Mouse (Mus musculus): Measurements from ENCODE around the gene Rgs6. TPM values are rescaled to one million over a fixed set of nuclear protein-coding genes. Genes with fewer than 3 reads are reported as not detected.

Gene Rgs6
- polyA plus RNA-seq, 1 experiment from 2014 or later = 7.4 TPM

DNA sequence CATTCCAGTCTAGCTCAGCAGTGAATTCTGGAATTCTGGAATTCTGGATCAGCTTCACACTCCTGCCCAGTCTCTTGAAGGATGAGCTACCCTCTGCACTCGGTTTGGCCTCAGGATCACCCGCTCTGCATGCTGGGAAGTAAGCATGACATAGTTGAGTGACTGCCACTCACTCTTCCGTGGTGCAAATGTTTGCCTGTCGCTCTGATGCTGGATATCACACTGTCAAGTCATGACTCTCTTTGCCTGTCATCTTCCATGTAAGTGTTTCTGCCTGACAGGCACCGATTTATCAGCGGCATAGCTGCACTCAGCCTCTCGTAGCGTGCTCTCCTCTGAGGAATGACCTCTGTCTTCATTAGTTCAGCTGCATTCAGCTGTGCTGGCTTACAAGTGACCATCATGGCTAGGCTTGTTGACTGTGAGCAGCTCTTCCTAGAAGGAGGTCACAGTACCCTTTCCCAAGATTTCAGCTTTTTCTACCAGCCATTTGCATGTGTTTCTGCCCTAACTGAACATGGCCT lies 135.0 kb downstream of the Rgs6 start:
- Histone ChIP-seq H3K9me3 (ENCODE audit: control insufficient read depth, low read length) (no peaks in the 10 kb centered on the region), H3K36me3 (ENCODE audit: control insufficient read depth, insufficient read depth, low read length) (no peaks in the 10 kb centered on the region), H3K9ac (replicated peaks; ENCODE audit: low read depth, low read length) (no peak overlapping the region), H3K27me3 (ENCODE audit: control insufficient read depth, insufficient read depth, low read length) (no peaks in the 10 kb centered on the region), H3K4me3 (ENCODE audit: low read depth, low read length) (no peak overlapping the region), H3K4me2 (ENCODE audit: low read depth, low read length) (no peak overlapping the region), H3K4me1 (ENCODE audit: control insufficient read depth, insufficient read depth, low read length) (no peaks in the 10 kb centered on the region), H3K27ac (ENCODE audit: low read depth, low read length) (no peak overlapping the region)
- 93% methylated on average over 8 of the region's 8 CpGs for WGBS
- ATAC-seq (ENCODE audit: low read depth) = no peak

GRCm38 (mm10) chr12:82726255-82726654 lies 138.2 kb downstream of the Rgs6 start:
- H3K27ac ChIP-seq (ENCODE audit: low read depth, low read length) = no peak overlapping the region
- no peak overlapping the region for H3K4me3 ChIP-seq (ENCODE audit: low read depth, low read length)
- 85% methylated on average over 4 of the region's 4 CpGs for WGBS
- H3K36me3 ChIP-seq (ENCODE audit: control insufficient read depth, insufficient read depth, low read length) = no peaks in the 10 kb centered on the region
- H3K27me3 ChIP-seq (ENCODE audit: control insufficient read depth, insufficient read depth, low read length) = no peaks in the 10 kb centered on the region
- no peak overlapping the region for H3K9ac ChIP-seq (replicated peaks; ENCODE audit: low read depth, low read length)
- no peak for ATAC-seq (ENCODE audit: low read depth)
- H3K4me1 ChIP-seq (ENCODE audit: control insufficient read depth, insufficient read depth, low read length) = no peaks in the 10 kb centered on the region
- H3K9me3 ChIP-seq (ENCODE audit: control insufficient read depth, low read length) = no peaks in the 10 kb centered on the region
- no peak overlapping the region for H3K4me2 ChIP-seq (ENCODE audit: low read depth, low read length)

- Histone ChIP-seq H3K9me3 (ENCODE audit: control insufficient read depth, low read length) (no peaks in the 10 kb centered on the region), H3K36me3 (ENCODE audit: control insufficient read depth, insufficient read depth, low read length) (no peaks in the 10 kb centered on the region), H3K27ac (ENCODE audit: low read depth, low read length) (no peak overlapping the region), H3K4me1 (ENCODE audit: control insufficient read depth, insufficient read depth, low read length) (no peaks in the 10 kb centered on the region), H3K9ac (replicated peaks; ENCODE audit: low read depth, low read length) (no peak overlapping the region), H3K4me2 (ENCODE audit: low read depth, low read length) (no peak overlapping the region), H3K27me3 (ENCODE audit: control insufficient read depth, insufficient read depth, low read length) (no peaks in the 10 kb centered on the region), H3K4me3 (ENCODE audit: low read depth, low read length) (no peak overlapping the region)
- ATAC-seq (ENCODE audit: low read depth) = no peak
- WGBS = 81% methylated on average over 7 of the region's 7 CpGs
These were observed 143.5 kb downstream of the Rgs6 start for GRCm38 (mm10) chr12:82731587-82731986.

- Histone ChIP-seq H3K27ac (ENCODE audit: low read depth, low read length) (no peak overlapping the region), H3K4me3 (ENCODE audit: low read depth, low read length) (no peak overlapping the region), H3K36me3 (ENCODE audit: control insufficient read depth, insufficient read depth, low read length) (no peaks in the 10 kb centered on the region), H3K27me3 (ENCODE audit: control insufficient read depth, insufficient read depth, low read length) (no peaks in the 10 kb centered on the region), H3K9ac (replicated peaks; ENCODE audit: low read depth, low read length) (no peak overlapping the region), H3K4me2 (ENCODE audit: low read depth, low read length) (no peak overlapping the region), H3K4me1 (ENCODE audit: control insufficient read depth, insufficient read depth, low read length) (no peaks in the 10 kb centered on the region), H3K9me3 (ENCODE audit: control insufficient read depth, low read length) (no peaks in the 10 kb centered on the region)
- 94% methylated on average over 3 of the region's 3 CpGs for WGBS
- ATAC-seq (ENCODE audit: low read depth) = no peak
These were observed 154.9 kb downstream of the Rgs6 start for GRCm38 (mm10) chr12:82742955-82743354.

GRCm38 (mm10) chr12:82744026-82744425 lies 155.9 kb downstream of the Rgs6 start:
- Histone ChIP-seq H3K4me2 (ENCODE audit: low read depth, low read length) (no peak overlapping the region), H3K9ac (replicated peaks; ENCODE audit: low read depth, low read length) (no peak overlapping the region), H3K36me3 (ENCODE audit: control insufficient read depth, insufficient read depth, low read length) (no peaks in the 10 kb centered on the region), H3K9me3 (ENCODE audit: control insufficient read depth, low read length) (no peaks in the 10 kb centered on the region), H3K27me3 (ENCODE audit: control insufficient read depth, insufficient read depth, low read length) (no peaks in the 10 kb centered on the region), H3K27ac (ENCODE audit: low read depth, low read length) (no peak overlapping the region), H3K4me3 (ENCODE audit: low read depth, low read length) (no peak overlapping the region), H3K4me1 (ENCODE audit: control insufficient read depth, insufficient read depth, low read length) (no peaks in the 10 kb centered on the region)
- no peak for ATAC-seq (ENCODE audit: low read depth)
- WGBS = 53% methylated on average over 3 of the region's 3 CpGs

DNA sequence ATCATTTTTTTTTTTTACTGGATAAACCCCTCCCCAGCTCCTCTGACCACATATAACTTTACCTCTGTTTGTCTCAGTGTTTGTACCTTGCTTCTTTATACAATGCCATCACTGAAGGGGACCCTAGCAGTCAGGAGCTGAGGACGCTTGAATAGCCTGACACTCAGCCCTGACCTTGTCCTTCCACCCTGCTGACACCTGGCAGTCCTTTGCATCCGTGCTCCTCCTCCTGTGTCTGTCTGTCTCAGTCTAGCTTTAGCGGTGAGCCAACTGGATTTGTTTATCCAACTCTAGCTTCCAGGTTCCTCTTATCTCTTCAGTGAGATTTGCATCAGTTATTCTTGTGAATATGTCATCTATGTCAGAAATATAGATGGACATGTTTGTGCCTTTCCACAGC lies 156.7 kb downstream of the Rgs6 start:
- no peaks in the 10 kb centered on the region for H3K27me3 ChIP-seq (ENCODE audit: control insufficient read depth, insufficient read depth, low read length)
- no peaks in the 10 kb centered on the region for H3K9me3 ChIP-seq (ENCODE audit: control insufficient read depth, low read length)
- H3K27ac ChIP-seq (ENCODE audit: low read depth, low read length) = no peak overlapping the region
- no peaks in the 10 kb centered on the region for H3K4me1 ChIP-seq (ENCODE audit: control insufficient read depth, insufficient read depth, low read length)
- WGBS = 60% methylated on average over 3 of the region's 3 CpGs
- no peak overlapping the region for H3K9ac ChIP-seq (replicated peaks; ENCODE audit: low read depth, low read length)
- no peaks in the 10 kb centered on the region for H3K36me3 ChIP-seq (ENCODE audit: control insufficient read depth, insufficient read depth, low read length)
- no peak overlapping the region for H3K4me2 ChIP-seq (ENCODE audit: low read depth, low read length)
- no peak for ATAC-seq (ENCODE audit: low read depth)
- no peak overlapping the region for H3K4me3 ChIP-seq (ENCODE audit: low read depth, low read length)

- Histone ChIP-seq H3K9me3 (ENCODE audit: control insufficient read depth, low read length) (no peaks in the 10 kb centered on the region), H3K27ac (ENCODE audit: low read depth, low read length) (no peak overlapping the region), H3K9ac (replicated peaks; ENCODE audit: low read depth, low read length) (no peak overlapping the region), H3K4me2 (ENCODE audit: low read depth, low read length) (no peak overlapping the region), H3K4me1 (ENCODE audit: control insufficient read depth, insufficient read depth, low read length) (0 out of 2 replicates have a peak, but pooled peaks cover 2% of the 10 kb centered on the region), H3K36me3 (ENCODE audit: control insufficient read depth, insufficient read depth, low read length) (no peaks in the 10 kb centered on the region), H3K4me3 (ENCODE audit: low read depth, low read length) (no peak overlapping the region), H3K27me3 (ENCODE audit: control insufficient read depth, insufficient read depth, low read length) (no peaks in the 10 kb centered on the region)
- no peak for ATAC-seq (ENCODE audit: low read depth)
- 91% methylated on average over 4 of the region's 4 CpGs for WGBS
These were observed 159.0 kb downstream of the Rgs6 start for GRCm38 (mm10) chr12:82747099-82747498.

- Histone ChIP-seq H3K27ac (ENCODE audit: low read depth, low read length) (no peak overlapping the region), H3K4me3 (ENCODE audit: low read depth, low read length) (no peak overlapping the region), H3K4me1 (ENCODE audit: control insufficient read depth, insufficient read depth, low read length) (0 out of 2 replicates have a peak, but pooled peaks cover 2% of the 10 kb centered on the region), H3K4me2 (ENCODE audit: low read depth, low read length) (no peak overlapping the region), H3K9ac (replicated peaks; ENCODE audit: low read depth, low read length) (no peak overlapping the region), H3K36me3 (ENCODE audit: control insufficient read depth, insufficient read depth, low read length) (no peaks in the 10 kb centered on the region), H3K27me3 (ENCODE audit: control insufficient read depth, insufficient read depth, low read length) (no peaks in the 10 kb centered on the region), H3K9me3 (ENCODE audit: control insufficient read depth, low read length) (no peaks in the 10 kb centered on the region)
- no peak for ATAC-seq (ENCODE audit: low read depth)
- WGBS = 59% methylated on average over 2 of the region's 2 CpGs
These were observed 163.8 kb downstream of the Rgs6 start for GRCm38 (mm10) chr12:82751846-82752245.

DNA sequence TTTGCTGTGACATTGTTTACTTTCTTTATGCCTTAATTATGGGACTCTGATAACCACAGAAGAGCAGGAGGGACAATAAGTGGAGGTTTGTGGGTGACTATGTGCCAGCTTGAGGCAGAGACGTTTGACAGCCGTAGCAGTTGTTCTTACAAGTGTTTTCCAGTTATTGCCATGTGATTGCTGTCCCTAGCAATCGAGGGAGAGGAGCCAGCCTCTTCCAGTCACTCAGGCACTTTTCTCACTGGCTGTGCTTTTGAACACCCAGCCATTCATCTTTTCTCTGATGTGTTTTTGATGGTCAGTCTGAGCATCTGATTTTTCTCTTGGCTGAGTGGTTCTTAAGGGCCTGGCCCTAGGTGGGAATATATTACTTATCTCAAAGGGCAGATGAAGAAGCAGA lies 166.4 kb downstream of the Rgs6 start:
- 0 out of 2 replicates have a peak, but pooled peaks cover 2% of the 10 kb centered on the region for H3K4me1 ChIP-seq (ENCODE audit: control insufficient read depth, insufficient read depth, low read length)
- no peak overlapping the region for H3K9ac ChIP-seq (replicated peaks; ENCODE audit: low read depth, low read length)
- H3K4me2 ChIP-seq (ENCODE audit: low read depth, low read length) = no peak overlapping the region
- ATAC-seq (ENCODE audit: low read depth) = no peak
- H3K9me3 ChIP-seq (ENCODE audit: control insufficient read depth, low read length) = no peaks in the 10 kb centered on the region
- H3K4me3 ChIP-seq (ENCODE audit: low read depth, low read length) = no peak overlapping the region
- no peaks in the 10 kb centered on the region for H3K27me3 ChIP-seq (ENCODE audit: control insufficient read depth, insufficient read depth, low read length)
- no peak overlapping the region for H3K27ac ChIP-seq (ENCODE audit: low read depth, low read length)
- 23% methylated on average over 3 of the region's 3 CpGs for WGBS
- no peaks in the 10 kb centered on the region for H3K36me3 ChIP-seq (ENCODE audit: control insufficient read depth, insufficient read depth, low read length)

All from neural tube, embryonic 14.5 days (tissue).